Mouse (Mus musculus) ES-Bruce4 (cell line): ENCODE data around the gene Gm5726.
"Not testable (repeated sequence)": the region's sequence is repeated elsewhere in the genome, so short reads cannot be mapped to it uniquely, and the experiment has no call there.

Source experiments
- CTCF ChIP-seq: IDR thresholded peaks from one replicate; pipeline ENCODE4 v1.8.1; 2011; ENCODE audit warnings: low read depth, low read length
- EP300 ChIP-seq: IDR thresholded peaks from 2 replicates; pipeline ENCODE4 v1.6.1; 2011; ENCODE audit warnings: low read depth, low read length; ENCODE audit not compliant: insufficient read depth
- POLR2A ChIP-seq: IDR thresholded peaks from one replicate; pipeline ENCODE4 v1.8.1; 2011; ENCODE audit warnings: low read length; ENCODE audit not compliant: insufficient read depth

DNA sequence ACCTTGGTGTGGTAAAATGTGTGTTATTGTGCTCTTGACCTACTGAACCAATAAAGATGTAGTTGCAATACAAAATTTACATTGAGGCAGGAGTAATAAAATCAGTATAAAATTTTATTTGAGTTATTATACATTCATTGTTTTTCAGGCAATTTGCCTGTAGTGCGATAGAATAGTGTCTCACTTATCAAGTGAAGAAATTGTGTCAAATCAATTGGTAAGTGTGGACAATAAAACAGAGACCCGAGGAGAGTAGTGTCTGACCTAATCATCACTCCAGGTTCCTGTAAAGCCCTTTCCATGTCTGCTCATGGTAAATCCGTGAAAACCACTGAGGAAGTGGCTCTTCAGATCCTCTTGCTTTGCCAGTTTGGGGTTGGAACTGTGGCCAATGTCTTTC lies 12.0 kb downstream of the Gm5726 start, which contains the start of gene Vmn1r104:
- TF ChIP-seq POLR2A, CTCF, EP300: not testable (repeated sequence)
